Mouse (Mus musculus) layer of hippocampus, adult 9-11 months (tissue): ENCODE results near the gene Arhgap17.

ENCODE experiments used
- DNase-seq: peaks from one replicate; pipeline ENCODE4 v3.0.0; 2022

Arhgap17 gene

GRCm38 (mm10) chr7:123330506-123330905 is 39.2 kb downstream of the Arhgap17 start:
- no peak for DNase-seq

DNA sequence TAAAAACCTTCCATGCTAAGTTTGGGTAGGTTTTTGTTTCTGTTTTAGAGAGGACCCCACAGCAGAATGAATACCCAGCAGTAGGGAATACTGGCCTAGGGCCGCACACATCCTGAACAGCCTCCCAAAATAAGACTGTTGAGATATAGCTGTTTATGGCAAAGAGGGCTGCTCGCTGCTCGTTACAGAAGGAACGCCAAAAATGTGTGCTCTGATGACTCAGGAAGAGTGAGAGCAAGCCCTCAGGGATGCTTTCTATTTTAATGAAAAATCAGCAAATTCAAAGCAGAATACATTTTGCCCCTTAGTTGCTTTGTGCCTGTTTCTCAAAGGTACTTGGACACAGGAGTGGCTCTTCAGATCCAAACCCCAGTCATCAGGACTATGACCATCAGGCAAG is 41.8 kb downstream of the Arhgap17 start:
- DNase-seq: no peak

GRCm38 (mm10) chr7:123326901-123327300 is 42.8 kb downstream of the Arhgap17 start:
- DNase-seq: no peak

DNA sequence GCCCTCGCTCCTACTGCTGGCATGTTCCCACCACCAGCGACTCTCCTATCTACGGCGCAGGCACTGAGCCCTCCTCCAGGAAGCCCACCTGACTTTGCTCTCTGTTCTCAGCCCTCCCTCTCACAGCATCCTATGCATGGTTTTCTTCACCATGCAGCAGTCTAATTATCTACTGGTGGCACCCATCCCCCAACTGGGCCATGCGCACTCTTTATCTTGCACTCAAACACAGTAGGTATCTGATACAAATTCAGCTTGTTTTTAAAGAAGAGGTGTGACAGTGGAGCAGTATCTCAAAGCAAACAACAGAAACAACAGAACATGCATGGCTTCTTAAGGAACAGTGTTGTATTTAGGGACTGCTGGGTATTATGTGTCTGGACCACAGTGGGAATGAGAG is 43.7 kb downstream of the Arhgap17 start:
- DNase-seq: no peak

DNA sequence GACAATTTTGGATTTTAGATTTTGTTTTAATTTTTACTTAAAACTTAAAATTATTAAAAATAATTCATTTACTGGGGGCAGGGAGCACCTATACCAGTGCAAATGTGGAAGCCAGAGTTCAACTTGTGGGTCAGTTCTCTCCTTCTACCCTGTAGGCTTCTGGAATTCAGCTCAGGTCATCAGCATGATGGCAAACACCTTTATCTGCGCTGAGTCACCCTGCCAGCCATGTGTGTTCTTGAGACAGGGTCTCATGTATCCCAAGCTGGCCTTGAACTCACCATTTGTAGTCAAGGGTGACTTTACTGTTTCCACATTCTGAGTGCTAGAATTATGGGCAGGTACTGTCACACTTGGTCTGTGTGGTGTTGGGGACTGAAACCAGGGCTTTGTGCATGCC is 45.6 kb downstream of the Arhgap17 start:
- DNase-seq: no peak

DNA sequence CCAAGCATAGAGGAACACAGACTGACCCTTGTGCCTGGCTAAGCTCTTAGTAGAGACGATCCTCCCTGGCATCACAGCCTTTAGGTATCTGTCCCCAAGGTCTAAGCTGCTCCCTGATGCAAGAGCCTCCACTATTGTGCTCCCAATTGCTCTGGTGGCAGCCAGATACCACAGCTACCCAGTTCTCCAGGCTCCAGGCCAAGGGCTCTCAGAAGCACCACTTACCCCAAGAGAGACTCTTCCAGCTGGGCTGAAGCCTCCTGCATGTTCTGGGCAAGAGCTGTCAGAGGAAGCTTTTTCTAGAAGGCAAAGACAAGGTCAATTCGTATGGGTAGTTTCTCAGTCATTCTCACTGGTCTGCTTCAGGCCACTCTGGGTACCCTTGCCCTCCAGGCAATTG is 46.3 kb downstream of the Arhgap17 start:
- no peak for DNase-seq

GRCm38 (mm10) chr7:123322452-123323121 is 47.1 kb downstream of the Arhgap17 start:
- no peak for DNase-seq

- no peak for DNase-seq
Observed at GRCm38 (mm10) chr7:123312738-123313137, 57.0 kb downstream of the Arhgap17 start.

DNA sequence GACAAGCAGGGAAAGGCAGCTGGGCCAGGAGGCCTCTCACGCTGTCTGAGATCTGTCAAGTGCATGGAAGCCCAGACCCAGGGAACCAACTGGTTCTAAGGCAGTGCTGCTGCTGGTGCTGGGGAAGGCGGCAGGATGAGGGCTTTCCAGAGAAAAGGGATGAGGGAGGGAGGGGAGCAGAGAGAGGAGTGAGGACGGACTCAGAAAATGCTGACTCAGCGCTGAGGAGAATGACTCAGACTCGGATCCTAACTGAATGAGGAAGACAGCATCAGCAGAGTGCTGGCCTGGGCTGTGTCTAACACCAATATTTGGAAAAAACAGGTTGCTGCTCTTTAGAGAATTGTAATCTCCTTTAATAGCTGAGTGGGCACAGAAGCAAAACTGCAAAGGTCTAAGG is 57.9 kb downstream of the Arhgap17 start:
- DNase-seq: no peak

GRCm38 (mm10) chr7:123307887-123308558 is 61.7 kb downstream of the Arhgap17 start:
- no peak for DNase-seq

GRCm38 (mm10) chr7:123307236-123307635 is 62.5 kb downstream of the Arhgap17 start:
- DNase-seq: no peak

GRCm38 (mm10) chr7:123305397-123305796 is 64.3 kb downstream of the Arhgap17 start:
- DNase-seq: no peak

- no peak for DNase-seq
Observed at GRCm38 (mm10) chr7:123300258-123300657, 69.5 kb downstream of the Arhgap17 start.

DNA sequence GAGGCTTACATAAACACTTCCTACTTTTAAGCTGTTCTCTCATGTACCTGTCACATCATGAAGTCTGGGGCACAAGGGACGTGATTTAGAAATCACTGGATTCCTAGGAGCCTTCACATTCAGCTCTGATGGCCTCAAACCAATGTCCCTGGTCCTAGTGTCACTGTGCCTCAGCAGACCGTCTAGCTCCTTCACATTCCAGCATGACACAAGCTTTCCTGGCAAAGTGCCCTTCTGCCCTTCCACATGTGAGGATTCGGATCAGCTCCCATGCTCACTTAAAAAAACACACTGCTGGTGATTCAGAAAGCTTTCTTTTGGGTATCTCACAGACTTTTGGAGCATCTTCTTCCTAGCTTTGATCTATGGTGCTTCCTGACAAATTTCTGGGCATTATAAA is 71.5 kb downstream of the Arhgap17 start:
- no peak for DNase-seq

DNA sequence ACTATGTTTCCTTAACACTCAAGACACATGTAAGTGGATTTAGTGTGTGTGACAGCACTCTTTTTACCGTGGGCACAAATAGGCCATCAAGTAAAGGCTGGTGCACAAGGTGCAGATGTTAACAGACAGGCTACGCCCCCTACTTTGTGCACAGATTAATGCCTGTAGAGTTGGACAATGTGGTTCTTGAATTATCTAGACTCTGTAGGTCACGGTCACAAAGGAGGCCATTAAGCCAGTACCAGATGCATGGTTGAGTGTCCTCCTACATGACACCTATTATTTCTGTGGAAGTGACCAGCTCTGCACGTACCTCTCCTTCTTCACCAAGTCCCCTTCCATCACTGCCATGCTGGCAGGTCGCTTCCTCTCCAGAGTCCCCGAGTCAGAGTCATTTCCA is 73.6 kb downstream of the Arhgap17 start:
- DNase-seq: no peak

DNA sequence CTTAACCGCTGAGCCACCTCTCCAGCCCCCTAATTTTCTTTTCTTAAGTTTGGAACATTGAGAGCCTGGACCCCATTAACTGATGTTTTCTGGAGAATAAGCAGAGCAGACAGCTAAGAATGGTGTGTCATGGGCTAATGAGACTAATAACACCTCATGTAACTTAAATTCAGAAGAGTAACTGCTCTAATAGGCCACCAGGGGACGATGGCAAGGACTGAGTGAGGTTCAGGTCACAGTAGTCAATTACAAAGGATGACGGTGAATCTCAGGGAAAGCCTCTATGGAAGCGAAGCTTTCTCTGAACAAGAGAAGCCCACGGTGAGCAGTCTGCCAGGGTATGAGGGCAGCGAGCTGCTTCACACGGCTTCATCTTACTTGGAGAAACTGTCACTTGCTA is 74.3 kb downstream of the Arhgap17 start:
- DNase-seq: no peak

DNA sequence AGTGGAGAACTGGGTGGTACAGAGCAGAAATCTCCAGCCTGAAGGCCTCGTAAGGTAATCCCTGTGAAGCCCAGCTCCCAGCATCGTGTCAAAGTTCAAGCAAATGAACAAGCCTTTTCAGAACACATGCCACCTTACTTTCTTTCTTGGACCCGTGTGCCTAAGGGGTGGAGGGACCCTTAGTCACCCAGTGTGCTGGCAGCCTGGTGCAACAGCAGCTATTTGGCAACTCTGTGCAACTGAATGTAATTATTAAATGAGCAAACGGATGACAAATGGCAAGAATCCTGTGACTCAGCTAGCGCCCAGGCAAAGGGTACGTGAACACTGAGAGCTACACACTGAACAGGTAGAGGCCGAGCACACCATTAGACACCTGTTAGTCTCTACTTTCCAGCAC is 75.8 kb downstream of the Arhgap17 start:
- DNase-seq: no peak

DNA sequence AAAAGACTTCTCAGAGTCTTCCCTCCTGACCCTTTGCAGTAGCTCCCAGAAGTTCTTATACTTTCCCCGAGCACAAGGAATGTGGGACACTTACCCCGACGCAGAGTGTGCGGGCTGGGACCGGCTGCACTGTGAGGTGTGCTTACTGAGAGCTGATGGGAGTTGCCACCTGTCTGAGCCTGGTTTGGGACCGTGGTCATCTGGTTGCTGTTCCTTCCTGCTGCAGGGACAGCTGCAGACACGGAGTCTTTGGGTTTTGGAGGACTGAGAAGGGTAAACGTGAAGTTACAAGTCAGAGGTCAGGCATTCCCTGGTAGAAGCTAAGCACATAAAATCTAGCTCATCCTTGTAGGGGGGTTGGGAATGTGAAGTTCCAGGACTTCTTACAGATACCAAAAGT is 77.8 kb downstream of the Arhgap17 start:
- DNase-seq: no peak

DNA sequence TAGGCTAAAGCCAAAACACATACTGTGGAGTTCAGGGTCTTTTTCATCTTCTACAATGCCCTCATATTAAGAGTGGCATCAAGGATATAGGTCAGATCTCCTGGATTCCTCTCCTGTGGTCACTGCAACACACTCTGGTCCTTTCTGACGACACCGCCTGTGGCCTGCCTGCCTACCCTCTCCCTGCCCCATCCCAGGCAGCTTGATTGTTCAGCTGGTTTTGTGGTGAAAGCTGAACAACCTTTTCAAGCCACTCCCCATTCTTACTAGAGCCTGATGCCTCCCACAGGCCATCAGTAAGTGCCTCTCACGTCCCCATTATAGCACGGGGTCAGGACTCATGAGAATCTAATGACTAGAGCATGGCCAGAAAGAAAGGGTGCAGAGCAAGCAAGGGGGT is 80.5 kb downstream of the Arhgap17 start:
- DNase-seq: no peak

GRCm38 (mm10) chr7:123287903-123288302 is 81.8 kb downstream of the Arhgap17 start:
- DNase-seq: no peak

DNA sequence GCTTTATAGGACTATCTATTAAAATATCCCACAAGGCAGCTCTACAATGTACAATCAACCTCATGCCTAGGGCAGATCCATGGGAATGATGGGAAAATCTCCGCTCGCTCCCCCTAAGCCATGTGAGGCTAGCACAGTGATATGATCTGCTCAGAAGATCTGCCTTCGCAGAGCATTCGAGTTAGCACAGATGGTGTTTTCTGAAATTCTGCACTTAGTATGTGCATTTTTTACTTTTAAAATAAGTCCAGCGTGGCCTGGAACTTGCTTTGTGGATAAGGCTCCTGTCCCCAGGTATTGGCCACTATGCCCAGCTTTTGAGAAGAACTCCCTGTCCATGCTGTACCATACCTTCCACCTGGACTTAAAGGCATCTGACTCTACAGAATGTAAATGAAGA is 83.8 kb downstream of the Arhgap17 start:
- DNase-seq: no peak

DNA sequence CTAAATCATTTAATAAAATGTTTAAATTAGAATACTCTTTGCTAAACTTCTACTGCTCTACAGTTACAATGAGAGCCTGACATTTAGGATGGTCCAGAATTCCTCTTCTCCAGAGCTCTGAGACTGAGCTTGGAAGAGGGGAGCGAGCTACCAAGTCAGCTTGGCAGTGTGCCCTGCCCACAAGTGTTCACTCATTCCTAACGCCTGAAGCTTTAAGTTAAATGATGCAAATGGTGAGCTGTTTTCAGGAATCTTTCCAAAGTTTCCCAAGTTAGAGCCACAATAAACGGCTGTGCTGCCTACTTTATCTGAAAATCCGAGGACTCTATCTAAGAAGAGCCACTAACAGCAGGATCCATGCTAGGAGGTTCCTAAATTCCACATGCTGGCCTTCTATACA is 85.9 kb downstream of the Arhgap17 start:
- DNase-seq: no peak

- DNase-seq: no peak
Observed at GRCm38 (mm10) chr7:123279797-123280196, 89.9 kb downstream of the Arhgap17 start.

GRCm38 (mm10) chr7:123276568-123276967 is 93.1 kb downstream of the Arhgap17 start:
- DNase-seq: no peak

- DNase-seq: no peak
Observed at GRCm38 (mm10) chr7:123273056-123273455, 96.7 kb downstream of the Arhgap17 start.
